Comparison of ENCODE assay signal across 18 mouse cellular contexts in genomic region chr2:52570171-52570570, GRCm38 (mm10).
DNase-seq lines count a peak whose midpoint lies in the region; ATAC-seq lines count a peak whose summit lies in the region.
"Had no signal": no experiment of that assay in that cellular context is flagged by ENCODE, and none has a peak within 500 bp of the region (broad histone marks: within the 10 kb centered on the region; RNA-seq: fewer than 3 reads in every experiment).

No protein-coding gene starts in this region.

- H3K4me1 ChIP-seq in liver, embryonic 11.5 days (replicated peaks; ENCODE audit: control insufficient read depth, insufficient read depth, low read length) = peaks cover 17% of the 10 kb centered on the region
- H3K4me1 ChIP-seq in limb, embryonic 10.5 days = no peaks in the 10 kb centered on the region; the same call in 1 of the 2 replicates
- H3K4me1 ChIP-seq in hindbrain, embryonic 14.5 days (replicated peaks; ENCODE audit: control insufficient read depth, insufficient read depth, low read length) = no peaks in the 10 kb centered on the region
- H3K4me1 ChIP-seq: midbrain, embryonic 15.5 days; neural tube, embryonic 13.5 days had no signal

- no peaks in the 10 kb centered on the region for H3K9me3 ChIP-seq in liver, embryonic 11.5 days (ENCODE audit: control insufficient read depth, low read length)
- no peaks in the 10 kb centered on the region for H3K9me3 ChIP-seq in limb, embryonic 10.5 days (replicated peaks)
- H3K9me3 ChIP-seq in hindbrain, embryonic 14.5 days (ENCODE audit: control insufficient read depth, low read length) = no peaks in the 10 kb centered on the region
- H3K9me3 ChIP-seq: midbrain, embryonic 15.5 days; neural tube, embryonic 13.5 days had no signal

- H3K4me2 ChIP-seq in liver, embryonic 11.5 days = no peak overlapping the region; the same call in 1 of the 2 replicates
- no peak overlapping the region for H3K4me2 ChIP-seq in hindbrain, embryonic 14.5 days (replicated peaks)
- H3K4me2 ChIP-seq: midbrain, embryonic 15.5 days; neural tube, embryonic 13.5 days had no signal

- DNase-seq in liver = peak; percentile 20
- no peak for DNase-seq in liver, embryonic 11.5 days (ENCODE audit: low spot score)
- DNase-seq in thymus, postnatal 36 days = peak; percentile 14 to 26
- no peak for DNase-seq in limb, embryonic 10.5 days (ENCODE audit: low spot score)
- no peak for DNase-seq in kidney, adult 9 months
- no peak for DNase-seq in hindbrain, embryonic 14.5 days (ENCODE audit: low spot score)
- DNase-seq: adrenal gland, adult 8-10 months; cerebellum, adult 9-10 months; forebrain, postnatal 0 days; gastrocnemius, postnatal 10 days; layer of hippocampus, postnatal 36 days; lung, postnatal 14 days had no signal

- ATAC-seq in liver, embryonic 11.5 days (replicated peaks; ENCODE audit: low FRiP score) = no peak
- ATAC-seq in activated CD4-positive, CD25-positive, alpha-beta regulatory T cell, adult 4 months = peak; percentile 52
- 0 out of 2 replicates have a peak, but pooled peaks have one; percentile 9 for ATAC-seq in megakaryocyte progenitor cell, adult 5-6 weeks (replicated peaks; ENCODE audit: poor library complexity)
- no peak for ATAC-seq in hindbrain, embryonic 14.5 days (ENCODE audit: low FRiP score)
- ATAC-seq: forebrain, postnatal 0 days; intestine, embryonic 16.5 days; midbrain, embryonic 15.5 days had no signal

- H3K36me3 ChIP-seq in liver, embryonic 11.5 days (ENCODE audit: control insufficient read depth, insufficient read depth, low read length) = no peaks in the 10 kb centered on the region
- H3K36me3 ChIP-seq in limb, embryonic 10.5 days = no peaks in the 10 kb centered on the region
- H3K36me3 ChIP-seq in hindbrain, embryonic 14.5 days (replicated peaks; ENCODE audit: control insufficient read depth, insufficient read depth) = no peaks in the 10 kb centered on the region
- H3K36me3 ChIP-seq: midbrain, embryonic 15.5 days; neural tube, embryonic 13.5 days had no signal

- H3K9ac ChIP-seq in liver, embryonic 11.5 days (ENCODE audit: low read depth, low read length) = no peak overlapping the region
- H3K9ac ChIP-seq in hindbrain, embryonic 14.5 days = no peak overlapping the region
- H3K9ac ChIP-seq: forebrain, postnatal 0 days; midbrain, embryonic 15.5 days; neural tube, embryonic 13.5 days had no signal

- WGBS in liver, embryonic 11.5 days = 49% methylated on average over 11 of the region's 11 CpGs
- 91% methylated on average over 11 of the region's 11 CpGs for WGBS in limb, embryonic 10.5 days
- WGBS in hindbrain, embryonic 14.5 days = 89% methylated on average over 11 of the region's 11 CpGs

- H3K27ac ChIP-seq in liver, embryonic 11.5 days (ENCODE audit: low read depth, low read length) = no peak overlapping the region
- no peak overlapping the region for H3K27ac ChIP-seq in limb, embryonic 10.5 days
- H3K27ac ChIP-seq in hindbrain, embryonic 14.5 days = no peak overlapping the region
- H3K27ac ChIP-seq: midbrain, embryonic 15.5 days; neural tube, embryonic 13.5 days had no signal

- H3K4me3 ChIP-seq in liver, embryonic 11.5 days (ENCODE audit: low read depth, low read length) = no peak overlapping the region
- no peak overlapping the region for H3K4me3 ChIP-seq in limb, embryonic 10.5 days
- no peak overlapping the region for H3K4me3 ChIP-seq in hindbrain, embryonic 14.5 days (replicated peaks; ENCODE audit: low read length)
- H3K4me3 ChIP-seq: erythroblast, embryonic 14.5 days; midbrain, embryonic 15.5 days; neural tube, embryonic 13.5 days had no signal

- no peaks in the 10 kb centered on the region for H3K27me3 ChIP-seq in liver, embryonic 11.5 days (replicated peaks; ENCODE audit: control insufficient read depth, insufficient read depth, low read length)
- no peaks in the 10 kb centered on the region for H3K27me3 ChIP-seq in limb, embryonic 10.5 days (ENCODE audit: low read depth, poor library complexity, severe bottlenecking)
- no peaks in the 10 kb centered on the region for H3K27me3 ChIP-seq in hindbrain, embryonic 14.5 days (ENCODE audit: control insufficient read depth, insufficient read depth, low read length)
- H3K27me3 ChIP-seq: midbrain, embryonic 15.5 days; neural tube, embryonic 13.5 days had no signal

Comparison
In these comparisons a context has a peak if more than half of its experiments do, and no peak if none do; other contexts are left out.
1. DNase-seq: peak in liver (single experiment) and thymus, postnatal 36 days (2 of 2); none in liver, embryonic 11.5 days (single experiment), limb, embryonic 10.5 days (single experiment), kidney, adult 9 months (single experiment) and hindbrain, embryonic 14.5 days (single experiment).
2. ATAC-seq: peak in activated CD4-positive, CD25-positive, alpha-beta regulatory T cell, adult 4 months (single experiment) and megakaryocyte progenitor cell, adult 5-6 weeks (single experiment); none in liver, embryonic 11.5 days (single experiment) and hindbrain, embryonic 14.5 days (single experiment).